ENCODE assay signal across 9 mouse cellular contexts in genomic region chr7:34265876-34266346, GRCm38 (mm10). TPM values are rescaled to one million over a fixed set of nuclear protein-coding genes. Genes with fewer than 3 reads are reported as not detected.
A peak's percentile ranks its signal among the peaks of the same experiment; 100 is the strongest.
DNase-seq lines count a peak whose midpoint lies in the region; ATAC-seq and TF ChIP-seq lines count a peak whose summit lies in the region.
"Had no signal": no experiment of that assay in that cellular context is flagged by ENCODE, and none has a peak within 500 bp of the region (broad histone marks: within the 10 kb centered on the region; RNA-seq: fewer than 3 reads in every experiment).

No protein-coding gene starts in this region.

- no peaks in the 10 kb centered on the region for H3K9me3 ChIP-seq in kidney, embryonic 14.5 days (ENCODE audit: control insufficient read depth, low read length)
- no peaks in the 10 kb centered on the region for H3K9me3 ChIP-seq in intestine, embryonic 16.5 days (ENCODE audit: control insufficient read depth, low read length)
- H3K9me3 ChIP-seq in neural tube, embryonic 13.5 days, result no peaks in the 10 kb centered on the region

- intact Hi-C loops in gastrocnemius, adult 2 months (cut with DNase I), result loop anchor here (2.0 to 5.0 kb wide), 2 partner anchors 71 to 87 kb away; no protein-coding TSS in a partner anchor
- intact Hi-C loops in left cerebral cortex, postnatal 25 days (cut with DNase I), result loop anchor here (2.0 to 5.0 kb wide), 2 partner anchors 46 to 89 kb away; partner anchors contain the start of gene 4931406P16Rik

- WGBS in kidney, embryonic 14.5 days, result 60% methylated on average over 5 of the region's 5 CpGs
- 52% methylated on average over 5 of the region's 5 CpGs for WGBS in intestine, embryonic 16.5 days
- 64% methylated on average over 5 of the region's 5 CpGs for WGBS in neural tube, embryonic 13.5 days
- WGBS in thymus, adult 2 months, result 44% methylated on average over 5 of the region's 5 CpGs

- no peak for ATAC-seq in kidney, embryonic 14.5 days (ENCODE audit: low FRiP score, low TSS enrichment)
- ATAC-seq in intestine, embryonic 16.5 days, result peak; percentile 67
- peak; percentile 36; the same call in 1 of the 2 replicates for ATAC-seq in neural tube, embryonic 13.5 days (ENCODE audit: low read depth)

- DNase-seq in kidney, adult 11 months, result peak; percentile 62
- DNase-seq in cerebellum, adult 11-12 months, result peak; percentile 63
- peak; percentile 75 for DNase-seq in gastrocnemius, adult 2 months
- DNase-seq in left cerebral cortex, postnatal 25 days (ENCODE audit: low spot score in 2 of 2), result peak; percentile 70 to 83
- DNase-seq in thymus, adult 2 months, result peak; percentile 47

- no peak overlapping the region for H3K9ac ChIP-seq in kidney, embryonic 14.5 days (ENCODE audit: low read depth, low read length)
- no peak overlapping the region for H3K9ac ChIP-seq in intestine, embryonic 16.5 days (ENCODE audit: low read depth, low read length)
- H3K9ac ChIP-seq in neural tube, embryonic 13.5 days, result 0 out of 2 replicates have a peak overlapping the region, but pooled peaks have one; percentile 5

- no peak overlapping the region for H3K4me2 ChIP-seq in kidney, embryonic 14.5 days (replicated peaks; ENCODE audit: low read depth, low read length)
- H3K4me2 ChIP-seq in intestine, embryonic 16.5 days (ENCODE audit: low read depth, low read length), result no peak overlapping the region
- H3K4me2 ChIP-seq in neural tube, embryonic 13.5 days, result no peak overlapping the region

- H3K4me1 ChIP-seq in kidney, embryonic 14.5 days (ENCODE audit: control insufficient read depth, insufficient read depth, low read length), result 0 out of 2 replicates have a peak, but pooled peaks cover 2% of the 10 kb centered on the region
- peaks cover 10% of the 10 kb centered on the region; the same call in 1 of the 2 replicates for H3K4me1 ChIP-seq in intestine, embryonic 16.5 days (ENCODE audit: control insufficient read depth, insufficient read depth, low read length)
- peaks cover 9% of the 10 kb centered on the region for H3K4me1 ChIP-seq in neural tube, embryonic 13.5 days (replicated peaks)
- no peaks in the 10 kb centered on the region for H3K4me1 ChIP-seq in thymus, adult 2 months (replicated peaks; ENCODE audit: control insufficient read depth, insufficient read depth, low read length)

- H3K4me3 ChIP-seq in kidney, embryonic 14.5 days (ENCODE audit: low read length), result no peak overlapping the region
- peak overlapping the region; percentile 45 for H3K4me3 ChIP-seq in gastrocnemius, adult 2 months
- no peak overlapping the region for H3K4me3 ChIP-seq in intestine, embryonic 16.5 days (ENCODE audit: low read length)
- H3K4me3 ChIP-seq in neural tube, embryonic 13.5 days, result no peak overlapping the region
- H3K4me3 ChIP-seq in thymus, adult 2 months (ENCODE audit: control insufficient read depth, insufficient read depth, low read length), result no peak overlapping the region

- no peak overlapping the region for H3K27ac ChIP-seq in kidney, embryonic 14.5 days (ENCODE audit: low read depth, low read length)
- peak overlapping the region; percentile 83 for H3K27ac ChIP-seq in gastrocnemius, adult 2 months
- H3K27ac ChIP-seq in intestine, embryonic 16.5 days (ENCODE audit: low read length), result no peak overlapping the region
- H3K27ac ChIP-seq in neural tube, embryonic 13.5 days (replicated peaks), result no peak overlapping the region; the same call in 1 of the 2 replicates
- H3K27ac ChIP-seq in thymus, adult 2 months (ENCODE audit: control insufficient read depth, insufficient read depth, low read length), result no peak overlapping the region

- no peak for TF ChIP-seq POLR2A in thymus, adult 2 months (IDR thresholded peaks at IDR 0.05; ENCODE audit: control insufficient read depth, extremely low read depth, insufficient read depth, low read length, poor library complexity)

- TF ChIP-seq CTCF in gastrocnemius, adult 2 months (IDR thresholded peaks at IDR 0.05), result peak; percentile 78
- TF ChIP-seq CTCF in thymus, adult 2 months (IDR thresholded peaks at IDR 0.05; ENCODE audit: borderline replicate concordance, control insufficient read depth, extremely low read depth, insufficient read depth, low read length, poor library complexity), result no peak

- no peaks in the 10 kb centered on the region for H3K27me3 ChIP-seq in kidney, embryonic 14.5 days (ENCODE audit: control insufficient read depth, insufficient read depth, low read length)
- H3K27me3 ChIP-seq in intestine, embryonic 16.5 days (replicated peaks; ENCODE audit: control insufficient read depth, insufficient read depth, low read length), result no peaks in the 10 kb centered on the region
- H3K27me3 ChIP-seq in neural tube, embryonic 13.5 days, result no peaks in the 10 kb centered on the region
- H3K27me3 ChIP-seq in thymus, adult 2 months (ENCODE audit: control insufficient read depth, insufficient read depth, low read length), result no peaks in the 10 kb centered on the region

- peaks cover 17% of the 10 kb centered on the region for H3K36me3 ChIP-seq in kidney, embryonic 14.5 days (ENCODE audit: control insufficient read depth, insufficient read depth, low read length)
- peaks cover 4% of the 10 kb centered on the region; the same call in 1 of the 2 replicates for H3K36me3 ChIP-seq in intestine, embryonic 16.5 days (ENCODE audit: control insufficient read depth, insufficient read depth, low read length)
- H3K36me3 ChIP-seq in neural tube, embryonic 13.5 days, result peaks cover 17% of the 10 kb centered on the region
- H3K36me3 ChIP-seq in thymus, adult 2 months (ENCODE audit: control insufficient read depth, insufficient read depth, low read length), result peaks cover 10% of the 10 kb centered on the region

RNA-seq across cellular contexts. Expression of gene Gm6096, which starts 15.1 kb away (rescaled TPM):
- 0.69 TPM in 1 of 2 replicates, not detected in the other for polyA plus RNA-seq in kidney, embryonic 14.5 days (2014; fragmentation: Nextera tagmentation; extraction: Ambion mirVana)
- total RNA-seq in gastrocnemius, adult 2 months (2021), result not detected
- not detected in 2 replicates for polyA plus RNA-seq in intestine, embryonic 16.5 days (2015; fragmentation: Nextera tagmentation; extraction: Ambion mirVana)
- not detected for total RNA-seq in left cerebral cortex, postnatal 25 days (2021)
- polyA plus RNA-seq in neural tube, embryonic 13.5 days (2015; fragmentation: Nextera tagmentation; extraction: Ambion mirVana), result not detected in 2 replicates
- not detected in 2 replicates for polyA plus RNA-seq in thymus, adult 2 months (2012; rRNA removed)
- polyA plus RNA-seq: neural tube, embryonic 14.5 days had no signal

RNA-seq across cellular contexts. Expression of gene Gpi1, which starts 35.8 kb away (rescaled TPM):
- 229 and 366 TPM in 2 replicates for polyA plus RNA-seq in kidney, embryonic 14.5 days (2014; fragmentation: Nextera tagmentation; extraction: Ambion mirVana)
- 1,000 to 10,000 TPM in 1 of 2 experiments, 100 to 1,000 TPM in 1; 882 to 1,223 TPM for total RNA-seq in gastrocnemius, adult 2 months (2021)
- 448 and 487 TPM in 2 replicates for polyA plus RNA-seq in intestine, embryonic 16.5 days (2015; fragmentation: Nextera tagmentation; extraction: Ambion mirVana)
- total RNA-seq in left cerebral cortex, postnatal 25 days (2021), result 100 to 1,000 TPM; 657 to 693 TPM
- 209 and 242 TPM in 2 replicates for polyA plus RNA-seq in neural tube, embryonic 13.5 days (2015; fragmentation: Nextera tagmentation; extraction: Ambion mirVana)
- 265 and 304 TPM in 2 replicates for polyA plus RNA-seq in thymus, adult 2 months (2012; rRNA removed)

RNA-seq across cellular contexts. Expression of gene 4931406P16Rik, which starts 47.4 kb away (rescaled TPM):
- 45.5 and 45.7 TPM in 2 replicates for polyA plus RNA-seq in kidney, embryonic 14.5 days (2014; fragmentation: Nextera tagmentation; extraction: Ambion mirVana)
- 10 to 100 TPM; 36.6 to 51.9 TPM for total RNA-seq in gastrocnemius, adult 2 months (2021)
- 22.7 and 23.5 TPM in 2 replicates for polyA plus RNA-seq in intestine, embryonic 16.5 days (2015; fragmentation: Nextera tagmentation; extraction: Ambion mirVana)
- total RNA-seq in left cerebral cortex, postnatal 25 days (2021), result 10 to 100 TPM; 42.6 to 43.0 TPM
- polyA plus RNA-seq in neural tube, embryonic 13.5 days (2015; fragmentation: Nextera tagmentation; extraction: Ambion mirVana), result 32.5 and 34.9 TPM in 2 replicates
- polyA plus RNA-seq in thymus, adult 2 months (2012; rRNA removed), result 31.9 and 32.2 TPM in 2 replicates
